Mouse (Mus musculus) neutrophil, adult 5-6 weeks (primary cell): ENCODE data around the gene Rhoa. TPM values are rescaled to one million over a fixed set of nuclear protein-coding genes. Genes with fewer than 3 reads are reported as not detected.

ENCODE experiments used
- ATAC-seq: fragments of 151-379, 151-347 bp; 2 replicates; pipeline ENCODE4 v1.8.0; 2017; ENCODE audit warnings: mild to moderate bottlenecking, moderate TSS enrichment; ENCODE audit not compliant: insufficient number of reproducible peaks, poor library complexity, low FRiP score, severe bottlenecking; ENCODE audit errors: extremely low read depth
- total RNA-seq: library from RNA; stranded (forward); fragments of 200-1000 nt; gene quantifications from 2 replicates; pipeline ENCODE4 v1.2.3, GENCODE M21; 2017

Rhoa gene
- total RNA-seq, 1 experiment from 2014 or later, result 547 TPM

DNA sequence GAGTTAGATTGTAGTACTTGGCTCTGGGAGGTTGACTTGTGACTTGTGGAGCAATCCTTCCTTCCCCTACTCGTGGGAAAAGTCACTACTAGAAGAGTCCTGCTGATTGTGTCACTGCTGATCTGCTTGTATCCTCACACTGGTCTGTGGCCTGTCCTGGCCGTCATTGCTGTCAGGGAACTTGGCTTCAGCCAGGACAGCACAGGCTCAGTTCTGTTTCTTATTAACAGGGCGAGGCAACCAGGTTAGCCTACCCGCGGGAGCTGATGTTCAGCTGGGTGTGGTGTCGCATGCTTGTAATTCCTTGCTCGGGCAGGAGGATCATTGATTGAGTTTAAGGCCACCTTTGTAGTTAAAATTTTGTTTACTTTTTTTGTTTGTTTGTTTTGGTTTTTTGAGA lies 79.1 kb downstream of the Rhoa start:
- ATAC-seq, result no peak

- ATAC-seq, result no peak
These were observed 80.9 kb downstream of the Rhoa start for GRCm38 (mm10) chr9:108386816-108387215.

Other genes with a start within 250 kb of the Rhoa start
- gene Mst1, start 225.7 kb upstream of the Rhoa start, total RNA-seq, result not detected in 2 replicates
- 62.7 and 90.3 TPM in 2 replicates for gene Rnf123, start 222.8 kb upstream of the Rhoa start, total RNA-seq
- 74.5 and 116 TPM in 2 replicates for gene Apeh, start 211.5 kb upstream of the Rhoa start, total RNA-seq
- 0.12 and 0.23 TPM in 2 replicates for gene Bsn, start 115.7 kb upstream of the Rhoa start, total RNA-seq
- gene Dag1, start 42.2 kb upstream of the Rhoa start, total RNA-seq, result 12.2 and 13.9 TPM in 2 replicates
- gene Nicn1, start 15.7 kb upstream of the Rhoa start, total RNA-seq, result 4.3 and 4.4 TPM in 2 replicates
- gene Amt, start 9.3 kb upstream of the Rhoa start, total RNA-seq, result 5.6 and 7.8 TPM in 2 replicates
- 17.4 and 23.4 TPM in 2 replicates for gene Tcta, start within 50 bp of the Rhoa start, total RNA-seq
- gene Gpx1, start 32.8 kb downstream of the Rhoa start, total RNA-seq, result 689 and 756 TPM in 2 replicates
- gene Usp4, start 41.7 kb downstream of the Rhoa start, total RNA-seq, result 140 and 154 TPM in 2 replicates
- 3.0 and 9.3 TPM in 2 replicates for gene 1700102P08Rik, start 86.7 kb downstream of the Rhoa start, total RNA-seq
- not detected in 2 replicates for gene Ccdc36, start 122.4 kb downstream of the Rhoa start, total RNA-seq
- gene BC048562, start 130.4 kb downstream of the Rhoa start, total RNA-seq, result not detected in 2 replicates
- 15.7 and 19.8 TPM in 2 replicates for gene Ccdc71, start 154.4 kb downstream of the Rhoa start, total RNA-seq
- 2.9 and 5.7 TPM in 2 replicates for gene Klhdc8b, start 155.5 kb downstream of the Rhoa start, total RNA-seq
- gene Lamb2, start 173.6 kb downstream of the Rhoa start, total RNA-seq, result not detected in 2 replicates
- gene Usp19, start 184.5 kb downstream of the Rhoa start, total RNA-seq, result 105 and 106 TPM in 2 replicates
- 97.9 and 119 TPM in 2 replicates for gene Qars, start 201.6 kb downstream of the Rhoa start, total RNA-seq
- 158 TPM in 2 replicates for gene Qrich1, start 210.7 kb downstream of the Rhoa start, total RNA-seq